Mouse (Mus musculus) cerebellum, adult 2 months (tissue): ENCODE results near the gene Inka1. TPM values are rescaled to one million over a fixed set of nuclear protein-coding genes. Genes with fewer than 3 reads are reported as not detected.

Experiments used
- DNase-seq, 2 experiments: peaks; one replicate each; pipeline ENCODE4 v3.0.0; 2021
- H3K27ac ChIP-seq: fragments of 200-500 bp; 2 replicates; pipeline ENCODE4 v1.5.1; 2012; ENCODE audit warnings: low read length, control low read depth, inconsistent platforms; ENCODE audit not compliant: insufficient read depth
- H3K27me3 ChIP-seq: fragments of 200-500 bp; 2 replicates; pipeline ENCODE4 v1.6.1; 2012; ENCODE audit warnings: inconsistent platforms, mild to moderate bottlenecking, low read length, moderate library complexity; ENCODE audit not compliant: control insufficient read depth, insufficient read depth
- H3K4me1 ChIP-seq: fragments of 200-500 bp; 2 replicates; pipeline ENCODE4 v1.6.1; 2011; ENCODE audit warnings: low read length; ENCODE audit not compliant: control insufficient read depth, insufficient read depth
- H3K4me3 ChIP-seq: fragments of 200-500 bp; replicated peaks from 2 replicates; pipeline ENCODE3; 2011; ENCODE audit warnings: mild to moderate bottlenecking, low read depth, low read length, control low read depth; ENCODE audit not compliant: insufficient read depth
- CTCF ChIP-seq: fragments of 200-500 bp; IDR thresholded peaks from 2 replicates; pipeline ENCODE4 v1.5.1; 2011; ENCODE audit warnings: low read depth, mild to moderate bottlenecking, control low read depth, low read length, moderate library complexity, borderline replicate concordance; ENCODE audit not compliant: insufficient read depth
- POLR2A ChIP-seq: fragments of 200-500 bp; IDR thresholded peaks from 2 replicates; pipeline ENCODE4 v1.6.1; 2011; ENCODE audit warnings: low read length, control low read depth, borderline replicate concordance; ENCODE audit not compliant: insufficient read depth
- WGBS: fragments of 180-500 bp; shearing (Covaris S2); methylation state at CpG from one replicate; pipeline ENCODE4 v1.1.7; 2018; 5-methylcytosine and 5-hydroxymethylcytosine counted together
- polyA plus RNA-seq: library from polyadenylated mRNA; depleted of rRNA; stranded (reverse); fragments of >200 nt; gene quantifications from 2 replicates; pipeline ENCODE4 v1.2.3, GENCODE M21; 2012

The Inka1 gene
- polyA plus RNA-seq, 1 experiment, result 5.7 TPM

- 43% methylated on average over 14 of the region's 14 CpGs for WGBS
- Histone ChIP-seq H3K27ac (peak within 1 kb of the TSS; percentile 47), H3K27me3 (no peaks in the 10 kb centered on the region), H3K4me3 (no peak within 1 kb of the TSS), H3K4me1 (peaks cover 6% of the 10 kb centered on the region; the same call in 1 of the 2 replicates)
- no peak for DNase-seq
- TF ChIP-seq CTCF, result no peak
- TF ChIP-seq POLR2A, result no peak
These were observed 2.9 kb downstream of the Inka1 start, which contains the start of gene Gm20661 for GRCm38 (mm10) chr9:107982681-107983346. TSS of gene Gm20661 (plus strand) at chr9:107983058.

GRCm38 (mm10) chr9:107981684-107982605 is 3.7 kb downstream of the Inka1 start:
- DNase-seq, result no peak
- peaks cover 6% of the 10 kb centered on the region; the same call in 1 of the 2 replicates for H3K4me1 ChIP-seq
- H3K27me3 ChIP-seq, result no peaks in the 10 kb centered on the region
- 71% methylated on average over 7 of the region's 7 CpGs for WGBS
- no peak for TF ChIP-seq CTCF
- TF ChIP-seq POLR2A, result no peak
- no peak overlapping the region for H3K4me3 ChIP-seq
- peak overlapping the region; percentile 8; the same call in 1 of the 2 replicates for H3K27ac ChIP-seq

DNA sequence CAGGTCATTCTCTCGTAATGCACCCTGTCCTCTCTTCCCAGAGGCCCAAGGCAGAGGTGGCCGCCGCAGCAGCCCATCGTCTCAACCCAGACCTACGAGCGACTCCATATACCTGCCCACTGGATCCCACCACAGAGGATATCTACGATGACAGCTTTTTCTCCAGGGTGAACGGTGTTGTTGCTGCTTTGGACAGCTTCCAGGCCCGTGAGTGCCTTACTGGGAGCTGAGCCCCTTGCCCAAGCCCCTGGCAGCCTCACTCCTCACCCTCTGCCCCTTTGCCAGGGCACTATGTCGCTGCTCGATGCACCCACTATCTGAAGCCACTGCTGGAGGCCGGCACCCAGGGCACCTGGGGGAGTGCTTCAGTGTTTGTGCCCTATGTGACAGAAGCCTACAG is 6.9 kb downstream of the Inka1 start:
- H3K27ac ChIP-seq, result no peak overlapping the region
- TF ChIP-seq CTCF, result no peak
- no peak for TF ChIP-seq POLR2A
- H3K27me3 ChIP-seq, result no peaks in the 10 kb centered on the region
- 0 out of 2 replicates have a peak, but pooled peaks cover 3% of the 10 kb centered on the region for H3K4me1 ChIP-seq
- H3K4me3 ChIP-seq, result no peak overlapping the region
- 70% methylated on average over 12 of the region's 12 CpGs for WGBS
- DNase-seq, result peak in 1 of 2 experiments; percentile 7

GRCm38 (mm10) chr9:107975399-107976386 is 10.0 kb downstream of the Inka1 start, which contains the start of gene Uba7:
TSS of gene Uba7 (plus strand) at chr9:107975505.
- TF ChIP-seq POLR2A, result no peak
- TF ChIP-seq CTCF, result no peak
- Histone ChIP-seq H3K4me1 (no peaks in the 10 kb centered on the region), H3K4me3 (no peak within 1 kb of the TSS), H3K27me3 (no peaks in the 10 kb centered on the region), H3K27ac (no peak within 1 kb of the TSS)
- 76% methylated on average over 12 of the region's 12 CpGs for WGBS
- no peak for DNase-seq

GRCm38 (mm10) chr9:107974491-107975171 is 11.0 kb downstream of the Inka1 start:
- no peak overlapping the region for H3K4me3 ChIP-seq
- TF ChIP-seq CTCF (no peak), POLR2A (no peak)
- DNase-seq, result no peak
- H3K4me1 ChIP-seq, result no peaks in the 10 kb centered on the region
- 81% methylated on average over 10 of the region's 10 CpGs for WGBS
- H3K27ac ChIP-seq, result no peak overlapping the region
- no peaks in the 10 kb centered on the region for H3K27me3 ChIP-seq

- Histone ChIP-seq H3K27ac (no peak overlapping the region), H3K4me3 (no peak overlapping the region), H3K27me3 (no peaks in the 10 kb centered on the region), H3K4me1 (no peaks in the 10 kb centered on the region)
- 67% methylated on average over 8 of the region's 8 CpGs for WGBS
- DNase-seq, result no peak
- TF ChIP-seq POLR2A, result no peak
- TF ChIP-seq CTCF, result no peak
These were observed 13.8 kb downstream of the Inka1 start for GRCm38 (mm10) chr9:107971690-107972541.

DNA sequence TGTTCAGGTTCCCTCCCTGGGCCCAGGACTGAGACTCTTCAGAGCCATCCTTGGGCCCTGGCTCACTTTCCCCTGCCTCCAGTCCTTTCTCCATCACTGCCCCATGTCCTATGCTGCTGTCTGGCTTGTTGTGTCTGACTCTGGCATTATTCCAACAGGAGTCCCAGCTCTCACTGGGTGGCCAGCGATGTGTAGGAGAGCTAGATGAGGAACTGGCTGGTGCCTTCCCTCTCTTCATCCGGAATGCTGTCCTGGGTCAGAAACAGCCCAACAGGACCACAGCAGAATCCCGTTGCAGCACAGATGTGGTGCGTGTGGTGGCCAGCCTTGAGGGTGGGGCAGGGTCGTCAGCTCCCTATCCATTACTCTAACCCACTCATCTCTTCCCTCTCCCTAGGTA is 15.4 kb downstream of the Inka1 start:
- Histone ChIP-seq H3K4me1 (no peaks in the 10 kb centered on the region), H3K27ac (no peak overlapping the region), H3K4me3 (no peak overlapping the region), H3K27me3 (no peaks in the 10 kb centered on the region)
- no peak for DNase-seq
- 75% methylated on average over 5 of the region's 5 CpGs for WGBS
- TF ChIP-seq POLR2A (no peak), CTCF (no peak)
